Mouse (Mus musculus): ENCODE measurements around the gene Noa1. TPM values are rescaled to one million over a fixed set of nuclear protein-coding genes. Genes with fewer than 3 reads are reported as not detected.
A peak's percentile ranks its signal among the peaks of the same experiment; 100 is the strongest.

Gene Noa1
- polyA plus RNA-seq, 2 experiments: 11.4 to 14.0 TPM

DNA sequence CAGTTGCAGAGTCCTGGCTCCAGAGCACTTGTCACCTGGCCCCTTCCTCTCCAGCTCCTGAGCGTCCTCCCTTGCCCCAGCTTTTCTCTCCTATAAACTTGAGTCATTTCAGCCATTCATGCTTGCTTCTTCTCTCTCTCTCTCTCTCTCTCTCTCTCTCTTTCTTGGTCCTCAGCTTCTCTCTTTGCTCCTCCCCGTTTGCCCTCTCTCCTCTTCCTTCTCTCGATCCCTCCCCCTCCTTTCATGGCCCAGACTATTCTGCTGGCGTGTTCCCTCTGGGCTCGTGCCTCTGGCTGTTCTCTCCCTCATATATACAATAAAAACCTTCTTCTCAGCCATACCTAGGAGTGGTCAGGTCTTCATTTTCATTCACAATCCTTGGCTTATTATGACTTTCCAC lies 58.2 kb downstream of the Noa1 start:
- no peak for ATAC-seq (ENCODE audit: insufficient read depth)
- 23% methylated on average over 5 of the region's 5 CpGs for WGBS (ENCODE audit: insufficient replicate concordance)
- no peaks in the 10 kb centered on the region for H3K4me1 ChIP-seq (replicated peaks; ENCODE audit: control insufficient read depth in 2 of 2, insufficient read depth in 2 of 2, low read length in 1 of 2)
- no peaks in the 10 kb centered on the region for H3K9me3 ChIP-seq (ENCODE audit: control insufficient read depth, low read length)
- H3K36me3 ChIP-seq (replicated peaks; ENCODE audit: control insufficient read depth, insufficient read depth, low read depth): no peaks in the 10 kb centered on the region
- no peak overlapping the region for H3K4me3 ChIP-seq (ENCODE audit: insufficient read depth in 1 of 2, low read depth in 2 of 2, low read length in 2 of 2)
- TF ChIP-seq CTCF (IDR thresholded peaks at IDR 0.05; ENCODE audit: low read depth) (no peak), EP300 (IDR thresholded peaks at IDR 0.05; ENCODE audit: low read depth) (no peak)
- no peak overlapping the region for H3K27ac ChIP-seq
- H3K27me3 ChIP-seq (ENCODE audit: control insufficient read depth, insufficient read depth, low read length): no peaks in the 10 kb centered on the region
- no peak overlapping the region for H3K9ac ChIP-seq (replicated peaks)
- DNase-seq (ENCODE audit: low read depth in 3 of 3, low spot score in 3 of 3): no peak
- H3K4me2 ChIP-seq (ENCODE audit: low read depth): no peak overlapping the region

DNA sequence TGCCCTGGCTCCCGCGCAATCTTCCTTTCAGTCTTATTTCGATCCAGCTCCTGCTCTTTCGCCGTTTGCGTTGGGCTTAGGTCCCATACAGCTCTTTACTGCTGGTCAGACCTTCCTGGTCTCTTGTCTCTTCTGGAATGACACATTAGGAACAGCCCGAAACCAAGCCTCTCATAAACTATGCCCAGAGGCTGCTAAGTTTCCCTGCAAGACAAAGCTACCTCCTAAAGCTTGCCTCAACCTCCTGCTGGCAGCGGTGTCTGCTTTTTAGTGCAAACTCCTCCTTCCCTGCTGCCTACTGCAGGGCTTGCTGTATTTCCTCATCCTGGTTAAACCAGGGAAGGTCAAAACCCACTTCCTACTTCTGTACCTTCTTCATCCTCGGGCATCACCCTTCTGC lies 59.8 kb downstream of the Noa1 start:
- H3K9me3 ChIP-seq (ENCODE audit: control insufficient read depth, low read length): no peaks in the 10 kb centered on the region
- H3K27ac ChIP-seq: no peak overlapping the region
- ATAC-seq (ENCODE audit: insufficient read depth) (no peak), DNase-seq (ENCODE audit: low read depth in 3 of 3, low spot score in 3 of 3) (no peak)
- no peak overlapping the region for H3K4me3 ChIP-seq (ENCODE audit: insufficient read depth in 1 of 2, low read depth in 2 of 2, low read length in 2 of 2)
- H3K4me2 ChIP-seq (ENCODE audit: low read depth): no peak overlapping the region
- H3K36me3 ChIP-seq (replicated peaks; ENCODE audit: control insufficient read depth, insufficient read depth, low read depth): no peaks in the 10 kb centered on the region
- H3K27me3 ChIP-seq (ENCODE audit: control insufficient read depth, insufficient read depth, low read length): no peaks in the 10 kb centered on the region
- no peak for TF ChIP-seq CTCF (IDR thresholded peaks at IDR 0.05; ENCODE audit: low read depth)
- TF ChIP-seq EP300 (IDR thresholded peaks at IDR 0.05; ENCODE audit: low read depth): no peak
- H3K4me1 ChIP-seq (replicated peaks; ENCODE audit: control insufficient read depth in 2 of 2, insufficient read depth in 2 of 2, low read length in 1 of 2): peaks cover 0 to 4% of the 10 kb centered on the region in 2 experiments; a peak in 1 of 4 replicates
- no peak overlapping the region for H3K9ac ChIP-seq (replicated peaks)
- WGBS (ENCODE audit: insufficient replicate concordance): 54% methylated on average over 9 of the region's 9 CpGs

DNA sequence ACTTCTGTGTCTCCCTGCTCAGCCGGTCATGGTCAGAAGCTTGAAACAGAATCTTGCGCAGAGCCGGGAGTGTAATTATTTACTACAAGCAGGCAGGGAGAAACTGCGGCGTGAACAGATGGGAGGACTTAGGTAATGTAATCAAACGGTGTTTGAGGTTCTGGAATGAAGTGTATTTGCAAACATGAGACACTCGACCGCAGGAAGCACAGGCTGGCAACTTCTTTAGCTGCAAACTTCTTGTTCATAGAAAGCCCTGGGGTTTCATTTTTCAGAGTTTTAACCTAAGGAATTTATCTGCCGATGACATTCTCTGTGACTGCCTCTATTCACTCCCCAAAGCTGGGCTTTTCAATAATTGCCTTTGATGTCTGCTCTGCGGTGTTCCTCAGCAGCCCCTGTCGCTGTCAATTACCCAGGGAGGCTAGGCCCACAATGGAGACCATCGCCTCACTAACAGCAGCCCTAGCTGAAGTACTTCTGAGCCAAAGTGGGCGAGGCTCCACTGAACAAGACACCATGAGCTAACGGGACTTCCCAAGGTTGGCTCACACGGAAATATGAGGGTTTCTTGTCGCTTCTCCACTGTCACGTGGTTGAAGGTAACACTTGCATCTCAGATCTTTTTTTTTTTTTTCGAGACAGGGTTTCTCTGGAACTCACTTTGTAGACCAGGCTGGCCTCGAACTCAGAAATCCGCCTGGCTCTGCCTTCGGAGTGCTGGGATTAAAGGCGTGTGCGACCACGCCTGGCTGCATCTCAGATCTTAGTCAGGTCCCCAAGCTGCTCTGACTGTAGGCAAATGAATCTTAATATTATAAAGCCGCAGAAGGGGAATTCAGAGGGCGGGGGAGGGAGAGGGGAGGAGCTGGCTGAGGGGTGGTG lies 63.9 kb downstream of the Noa1 start:
- 34% methylated on average over 26 of the region's 26 CpGs for WGBS (ENCODE audit: insufficient replicate concordance)
- DNase-seq (ENCODE audit: low read depth in 3 of 3, low spot score in 3 of 3): no peak

DNA sequence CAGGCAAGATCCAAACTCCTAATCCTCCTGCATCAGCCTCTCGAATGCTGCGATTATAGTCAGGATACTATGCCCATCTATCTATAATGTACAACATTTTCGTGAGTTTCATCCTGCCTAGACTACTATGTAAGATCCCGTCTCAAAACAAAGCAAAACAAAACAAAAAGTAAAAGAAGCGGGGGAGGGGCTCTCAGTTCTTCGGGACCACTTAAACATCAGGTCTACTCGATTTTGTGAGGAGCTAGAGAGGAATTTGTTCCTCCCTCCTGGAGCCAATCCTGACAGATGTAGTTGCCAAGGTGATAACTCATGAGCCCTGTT lies 64.5 kb downstream of the Noa1 start:
- no peak for TF ChIP-seq EP300 (IDR thresholded peaks at IDR 0.05; ENCODE audit: low read depth)
- no peak for TF ChIP-seq CTCF (IDR thresholded peaks at IDR 0.05; ENCODE audit: low read depth)
- Histone ChIP-seq H3K4me2 (ENCODE audit: low read depth) (peak overlapping the region; percentile 56), H3K36me3 (replicated peaks; ENCODE audit: control insufficient read depth, insufficient read depth, low read depth) (no peaks in the 10 kb centered on the region), H3K9ac (replicated peaks) (no peak overlapping the region), H3K27ac (no peak overlapping the region), H3K4me3 (ENCODE audit: insufficient read depth in 1 of 2, low read depth in 2 of 2, low read length in 2 of 2) (peak overlapping the region; percentile 5 to 22; a peak in 3 of 4 replicates), H3K4me1 (replicated peaks; ENCODE audit: control insufficient read depth in 2 of 2, insufficient read depth in 2 of 2, low read length in 1 of 2) (peaks cover 0 to 4% of the 10 kb centered on the region in 2 experiments; a peak in 1 of 4 replicates), H3K9me3 (ENCODE audit: control insufficient read depth, low read length) (no peaks in the 10 kb centered on the region), H3K27me3 (ENCODE audit: control insufficient read depth, insufficient read depth, low read length) (no peaks in the 10 kb centered on the region)
- no peak for DNase-seq (ENCODE audit: low read depth in 3 of 3, low spot score in 3 of 3)
- ATAC-seq (ENCODE audit: insufficient read depth): no peak
- WGBS (ENCODE audit: insufficient replicate concordance): 39% methylated on average over 7 of the region's 7 CpGs

More for the DNA sequence above, 63.9 kb downstream of the Noa1 start:
- no peak for ATAC-seq (ENCODE audit: insufficient read depth)
- TF ChIP-seq EP300 (IDR thresholded peaks at IDR 0.05; ENCODE audit: low read depth): no peak
- TF ChIP-seq CTCF (IDR thresholded peaks at IDR 0.05; ENCODE audit: low read depth): no peak
- H3K9ac ChIP-seq (replicated peaks): no peak overlapping the region
- no peaks in the 10 kb centered on the region for H3K36me3 ChIP-seq (replicated peaks; ENCODE audit: control insufficient read depth, insufficient read depth, low read depth)
- H3K9me3 ChIP-seq (ENCODE audit: control insufficient read depth, low read length): no peaks in the 10 kb centered on the region
- no peaks in the 10 kb centered on the region for H3K27me3 ChIP-seq (ENCODE audit: control insufficient read depth, insufficient read depth, low read length)
- peaks cover 0 to 4% of the 10 kb centered on the region in 2 experiments; a peak in 1 of 4 replicates for H3K4me1 ChIP-seq (replicated peaks; ENCODE audit: control insufficient read depth in 2 of 2, insufficient read depth in 2 of 2, low read length in 1 of 2)
- peak overlapping the region; percentile 22 to 32 for H3K4me3 ChIP-seq (ENCODE audit: insufficient read depth in 1 of 2, low read depth in 2 of 2, low read length in 2 of 2)
- H3K27ac ChIP-seq: no peak overlapping the region
- H3K4me2 ChIP-seq (ENCODE audit: low read depth): peak overlapping the region; percentile 56

DNA sequence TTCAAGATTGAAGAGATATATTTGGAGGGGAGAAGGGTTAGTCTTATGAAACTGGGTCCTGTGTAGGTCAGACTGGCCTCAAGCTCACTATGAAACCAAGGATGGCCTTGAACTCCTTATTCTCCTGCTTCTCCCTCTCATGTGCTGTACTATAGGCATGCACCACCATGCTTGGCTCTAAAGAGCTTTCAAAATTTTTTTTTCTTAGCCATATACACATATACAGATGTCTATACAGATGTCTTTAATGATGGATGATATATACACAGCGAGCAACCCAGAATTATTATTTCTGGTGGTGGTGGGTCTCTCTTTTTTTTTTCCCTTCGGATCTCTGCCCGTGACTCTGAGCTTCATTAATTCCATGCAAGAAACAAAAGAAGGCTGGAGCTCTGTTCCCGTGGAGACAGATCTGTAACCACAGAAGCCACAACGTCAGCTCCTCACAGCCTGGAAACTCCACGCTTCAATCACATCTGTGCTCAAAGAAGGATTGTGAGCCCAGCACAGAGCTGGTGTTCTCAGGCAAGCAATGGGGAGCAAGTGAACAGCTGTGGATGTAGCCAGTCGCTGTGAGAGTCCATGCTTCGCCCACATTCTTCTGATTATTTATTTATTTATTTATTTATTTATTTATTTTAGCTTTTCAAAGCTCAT lies 65.4 kb downstream of the Noa1 start:
- H3K27ac ChIP-seq: no peak overlapping the region
- TF ChIP-seq CTCF (IDR thresholded peaks at IDR 0.05; ENCODE audit: low read depth) (no peak), EP300 (IDR thresholded peaks at IDR 0.05; ENCODE audit: low read depth) (no peak)
- H3K4me2 ChIP-seq (ENCODE audit: low read depth): no peak overlapping the region
- H3K4me3 ChIP-seq (ENCODE audit: insufficient read depth in 1 of 2, low read depth in 2 of 2, low read length in 2 of 2): no peak overlapping the region
- no peaks in the 10 kb centered on the region for H3K36me3 ChIP-seq (replicated peaks; ENCODE audit: control insufficient read depth, insufficient read depth, low read depth)
- no peak for ATAC-seq (ENCODE audit: insufficient read depth)
- no peaks in the 10 kb centered on the region for H3K9me3 ChIP-seq (ENCODE audit: control insufficient read depth, low read length)
- no peaks in the 10 kb centered on the region for H3K27me3 ChIP-seq (ENCODE audit: control insufficient read depth, insufficient read depth, low read length)
- H3K4me1 ChIP-seq (replicated peaks; ENCODE audit: control insufficient read depth in 2 of 2, insufficient read depth in 2 of 2, low read length in 1 of 2): peaks cover 0 to 4% of the 10 kb centered on the region in 2 experiments; a peak in 1 of 4 replicates
- no peak for DNase-seq (ENCODE audit: low read depth in 3 of 3, low spot score in 3 of 3)
- 33% methylated on average over 8 of the region's 8 CpGs for WGBS (ENCODE audit: insufficient replicate concordance)
- no peak overlapping the region for H3K9ac ChIP-seq (replicated peaks)

Small RNAs within 50 kb of the gene (microRNA-seq; reads per million reads assigned to microRNA genes)
- gene Mir5098: not detected

Other genes starting within 250 kb of the Noa1 start
- gene Hopx, start 195.0 kb downstream of the Noa1 start, polyA plus RNA-seq (2012; rRNA removed): 0.51 and 0.74 TPM in 2 replicates
- 0.19 TPM in 1 of 2 replicates, not detected in the other for gene Hopx, start 195.0 kb downstream of the Noa1 start, polyA plus RNA-seq (2014; fragmentation: Nextera tagmentation; extraction: Ambion mirVana)
- 0.07 TPM in 1 of 2 replicates, not detected in the other for gene Spink2, start 98.6 kb downstream of the Noa1 start, polyA plus RNA-seq (2012; rRNA removed)
- gene Spink2, start 98.6 kb downstream of the Noa1 start, polyA plus RNA-seq (2014; fragmentation: Nextera tagmentation; extraction: Ambion mirVana): not detected in 2 replicates
- gene Rest, start 44.6 kb downstream of the Noa1 start, polyA plus RNA-seq (2012; rRNA removed): 2.6 and 3.5 TPM in 2 replicates
- gene Rest, start 44.6 kb downstream of the Noa1 start, polyA plus RNA-seq (2014; fragmentation: Nextera tagmentation; extraction: Ambion mirVana): 6.6 and 6.8 TPM in 2 replicates
- 15.0 and 25.7 TPM in 2 replicates for gene Polr2b, start 63 bp upstream of the Noa1 start, polyA plus RNA-seq (2012; rRNA removed)
- 33.6 and 34.8 TPM in 2 replicates for gene Polr2b, start 63 bp upstream of the Noa1 start, polyA plus RNA-seq (2014; fragmentation: Nextera tagmentation; extraction: Ambion mirVana)
- gene Igfbp7, start 98.0 kb upstream of the Noa1 start, polyA plus RNA-seq (2012; rRNA removed): 8.6 and 14.5 TPM in 2 replicates
- gene Igfbp7, start 98.0 kb upstream of the Noa1 start, polyA plus RNA-seq (2014; fragmentation: Nextera tagmentation; extraction: Ambion mirVana): 16.7 and 17.7 TPM in 2 replicates